Mouse (Mus musculus): ENCODE results near the gene Sstr3.
A peak's percentile ranks its signal among the peaks of the same experiment; 100 is the strongest.

Sstr3 gene

DNA sequence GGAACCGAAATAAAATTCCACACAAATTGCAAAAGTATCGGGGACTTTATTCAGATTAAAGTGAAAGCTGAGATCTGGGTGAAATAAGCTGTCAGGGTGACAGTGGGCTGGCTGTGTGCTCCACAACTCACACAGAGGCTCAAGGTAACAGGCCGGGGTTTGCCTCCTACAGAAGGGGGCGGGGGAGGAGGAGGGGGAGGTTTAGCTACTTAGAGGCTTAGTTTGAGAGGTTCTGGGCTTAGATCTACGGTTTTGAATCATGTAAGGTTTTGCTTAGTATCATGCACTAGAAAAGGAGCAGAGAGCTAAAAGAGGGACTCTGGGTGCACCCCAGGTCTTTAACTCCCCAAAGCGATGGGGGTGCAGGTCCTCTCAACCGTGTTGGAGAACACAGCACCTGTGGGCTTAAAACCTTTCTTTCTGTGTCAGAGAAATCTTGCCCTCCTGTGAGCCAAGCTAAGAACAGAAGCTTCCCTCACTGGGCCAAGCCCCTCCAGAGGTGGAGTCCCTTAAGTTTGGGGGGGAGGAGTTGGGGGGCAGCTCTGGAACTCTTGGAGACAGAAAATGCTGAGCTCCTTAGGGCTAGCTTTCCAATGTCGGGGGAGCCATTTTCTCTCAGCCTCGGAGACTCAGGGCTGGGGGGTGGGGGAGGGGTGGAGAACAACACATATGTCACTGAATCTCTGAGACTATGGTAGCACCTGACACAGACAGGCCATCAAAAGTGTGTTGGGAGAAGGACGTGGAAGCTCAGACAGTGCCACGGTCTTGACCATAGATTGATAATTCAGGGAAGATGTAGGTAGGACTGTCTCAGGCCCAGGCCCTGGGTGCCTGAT, 14.9 kb upstream of the Sstr3 start:
- no peak for DNase-seq

DNA sequence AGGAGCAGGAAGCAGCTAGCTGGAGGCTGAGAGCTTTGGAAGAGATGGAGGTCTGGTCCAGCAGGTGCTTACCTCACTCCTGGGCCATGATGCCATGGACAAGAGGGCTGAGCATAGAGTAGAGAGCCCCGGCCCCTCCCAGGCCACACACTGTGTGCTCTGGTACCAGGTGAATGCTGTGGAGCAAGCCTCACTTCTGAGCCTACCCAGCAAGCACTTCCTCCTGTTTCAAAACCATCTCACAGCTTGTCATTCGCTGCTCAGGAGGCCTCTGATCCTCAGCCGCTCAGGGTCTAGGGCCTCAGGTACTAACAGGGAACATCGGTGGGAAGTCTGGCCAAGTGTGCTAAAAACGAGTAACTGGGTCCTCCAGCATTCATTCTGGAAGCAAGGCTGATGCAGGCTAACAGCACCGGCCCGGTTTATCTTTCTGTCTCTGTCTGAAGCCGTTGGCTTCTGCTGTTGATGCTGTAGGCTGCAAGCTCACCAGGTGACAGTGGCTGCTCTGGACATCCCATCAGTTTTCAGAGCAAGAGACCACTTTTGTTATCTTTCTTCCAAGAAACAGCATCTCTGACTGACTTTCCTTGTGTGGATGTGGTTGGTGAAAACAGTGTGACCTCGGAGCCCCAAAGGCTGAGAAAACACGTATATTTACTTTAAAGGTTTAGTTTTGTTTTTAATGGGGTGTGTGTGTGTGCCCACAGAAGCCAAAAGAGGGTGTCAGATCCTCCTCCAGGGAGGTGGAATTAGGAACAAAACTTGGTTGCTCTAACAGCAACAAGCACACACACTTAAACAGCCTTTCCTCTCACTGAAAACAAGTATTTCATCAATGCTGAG, 13.4 kb upstream of the Sstr3 start:
- no peak for DNase-seq

DNA sequence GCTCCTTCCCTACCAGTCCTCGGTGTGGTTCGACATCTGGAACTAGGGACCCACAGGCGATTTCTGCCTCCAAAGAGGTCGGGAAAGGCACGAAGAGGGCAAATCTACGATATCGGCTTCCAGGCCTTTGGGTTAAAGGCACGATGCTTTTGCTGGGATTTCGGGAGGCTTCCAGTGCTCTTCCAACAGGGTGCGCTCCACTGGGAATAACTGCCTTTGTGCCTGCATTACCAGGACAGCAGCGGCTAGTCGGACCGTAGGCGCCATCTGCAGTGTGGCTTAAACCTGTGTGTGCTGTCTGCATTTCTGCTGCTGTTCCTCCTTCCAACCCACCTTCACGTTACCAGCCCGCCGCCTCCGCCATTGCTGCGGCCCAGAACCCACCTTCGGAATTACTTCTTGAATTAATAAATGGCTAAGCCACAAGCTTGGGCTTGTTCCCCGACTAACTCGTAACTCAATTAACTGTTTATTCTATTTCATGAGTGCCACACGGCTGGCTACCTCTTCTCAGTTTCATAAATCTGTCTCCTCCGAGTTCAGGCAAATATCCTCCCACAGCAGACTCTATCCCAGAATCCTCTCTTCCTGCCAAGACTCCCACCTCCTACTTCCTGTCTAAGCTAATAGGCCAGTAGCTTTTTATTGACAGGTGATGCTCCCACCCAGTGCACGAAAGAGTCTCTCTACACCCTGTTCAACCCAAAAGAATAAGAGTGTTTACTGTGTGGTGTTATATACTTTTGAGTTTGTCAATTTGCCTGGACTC, 10.2 kb upstream of the Sstr3 start:
- DNase-seq, result peak; percentile 24

GRCm38 (mm10) chr15:78549189-78549734, 4.8 kb upstream of the Sstr3 start:
- DNase-seq, result no peak

DNA sequence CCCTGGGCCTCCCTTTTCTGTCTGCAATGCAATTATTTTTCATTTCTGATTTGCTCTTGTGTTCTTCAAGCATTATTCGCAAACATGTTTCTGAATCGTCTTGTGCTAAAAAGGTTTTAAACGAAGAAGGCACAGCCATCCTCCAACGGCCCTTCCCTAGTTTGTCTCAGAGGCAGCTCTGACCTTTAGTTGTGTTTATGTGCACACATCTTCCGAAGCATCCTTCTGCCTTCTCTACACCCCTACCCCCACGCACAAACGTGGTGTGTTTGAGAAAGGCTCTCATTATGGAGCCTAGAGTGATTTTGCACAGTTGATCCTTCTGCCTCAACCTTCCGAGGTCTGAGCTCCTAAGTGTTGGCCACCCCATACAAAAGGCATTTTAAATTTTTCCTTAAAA, 4.2 kb upstream of the Sstr3 start:
- no peak for DNase-seq

GRCm38 (mm10) chr15:78548336-78548665, 3.8 kb upstream of the Sstr3 start:
- no peak for DNase-seq

- peak; percentile 74 for DNase-seq
Measured at GRCm38 (mm10) chr15:78547415-78548335, 3.2 kb upstream of the Sstr3 start.

GRCm38 (mm10) chr15:78546060-78546459, 1.6 kb upstream of the Sstr3 start:
- DNase-seq, result no peak

GRCm38 (mm10) chr15:78544041-78544440, 444 bp downstream of the Sstr3 start:
- no peak for DNase-seq

GRCm38 (mm10) chr15:78542767-78543303, 1.6 kb downstream of the Sstr3 start:
- no peak for DNase-seq

DNA sequence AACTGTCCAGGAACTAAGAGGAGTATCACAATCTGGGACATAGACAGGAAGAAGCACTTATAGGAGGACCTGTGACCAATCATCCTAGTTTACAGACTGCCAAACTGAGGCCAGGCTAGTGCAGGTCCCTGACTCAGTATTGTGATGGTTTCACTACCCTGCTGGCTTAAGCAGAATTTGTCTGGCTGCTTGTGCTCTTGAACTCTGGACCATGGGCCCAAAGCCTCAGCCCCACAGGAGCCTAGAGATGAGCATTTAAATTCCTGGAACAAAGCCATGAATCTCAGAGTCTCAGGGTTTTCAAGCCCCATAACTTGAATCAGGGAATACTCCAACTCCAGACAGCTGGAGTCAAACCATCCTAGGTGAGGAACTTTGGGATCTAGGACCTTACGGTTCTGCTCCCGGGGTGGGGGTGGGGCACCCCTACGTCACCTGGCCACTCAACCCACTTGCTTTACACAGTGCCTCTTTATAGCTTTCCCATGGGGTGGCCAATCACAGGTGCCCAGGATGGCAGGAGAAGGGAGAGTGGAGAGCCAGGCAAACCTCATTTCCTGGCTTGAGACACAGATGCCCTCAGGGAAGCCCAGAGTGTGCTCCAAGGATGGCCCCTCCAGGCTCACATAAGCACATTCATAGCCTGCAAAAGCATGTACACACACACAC, 2.3 kb downstream of the Sstr3 start:
- DNase-seq, result no peak

- no peak for DNase-seq
Measured at GRCm38 (mm10) chr15:78541606-78542005, 2.9 kb downstream of the Sstr3 start.

DNA sequence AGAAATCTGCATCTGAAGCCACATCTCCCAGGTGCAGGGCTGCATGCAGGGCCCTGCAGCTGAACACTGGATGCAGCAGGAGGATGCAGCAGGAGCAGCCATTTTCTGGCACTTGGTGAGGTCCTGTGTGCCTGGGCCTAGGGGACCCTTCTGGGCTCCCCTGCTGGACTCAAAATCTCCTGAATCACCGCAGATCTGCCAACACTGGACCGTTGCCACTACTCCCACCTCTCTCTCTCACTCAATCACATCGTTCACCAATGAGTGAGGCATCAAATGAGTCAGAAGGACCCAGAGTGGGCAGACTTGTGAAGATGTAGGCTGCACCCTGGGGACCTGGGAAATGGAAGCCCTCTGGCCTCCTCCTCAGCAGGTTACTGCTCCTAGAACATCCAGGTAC, 3.4 kb downstream of the Sstr3 start:
- no peak for DNase-seq

DNA sequence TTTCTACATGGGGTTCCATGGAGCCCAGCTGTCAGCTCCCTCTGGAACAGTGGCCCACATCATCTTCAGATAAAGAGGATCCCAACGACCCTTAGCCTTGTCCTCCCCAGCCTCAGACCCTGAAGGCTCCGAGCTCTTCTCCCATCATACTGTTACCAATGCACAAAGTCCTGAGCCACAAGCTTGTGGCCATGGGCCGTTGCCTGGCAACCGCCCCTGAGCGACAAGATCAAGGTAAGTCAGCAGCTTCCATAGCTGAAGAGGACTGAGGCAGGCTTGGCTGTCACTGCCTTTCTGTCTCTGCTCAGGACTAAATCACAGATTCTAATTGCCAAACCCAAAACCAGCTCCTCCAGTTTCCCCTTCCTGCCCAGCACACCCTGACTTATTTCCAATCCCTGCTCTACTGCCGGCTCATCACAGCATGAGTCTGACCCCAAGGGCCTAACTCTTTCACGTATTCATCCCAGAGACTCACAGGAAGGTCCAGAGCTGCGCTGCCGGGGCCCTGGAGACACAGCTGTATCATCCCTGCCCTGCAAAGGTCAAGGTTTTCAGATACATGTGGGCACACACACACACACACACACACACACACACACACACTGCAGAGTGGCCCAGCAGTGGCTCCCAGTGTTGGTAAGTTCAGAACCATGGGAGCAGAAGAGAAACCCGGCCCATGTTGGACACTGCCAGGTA, 8.6 kb downstream of the Sstr3 start:
- no peak for DNase-seq

DNA sequence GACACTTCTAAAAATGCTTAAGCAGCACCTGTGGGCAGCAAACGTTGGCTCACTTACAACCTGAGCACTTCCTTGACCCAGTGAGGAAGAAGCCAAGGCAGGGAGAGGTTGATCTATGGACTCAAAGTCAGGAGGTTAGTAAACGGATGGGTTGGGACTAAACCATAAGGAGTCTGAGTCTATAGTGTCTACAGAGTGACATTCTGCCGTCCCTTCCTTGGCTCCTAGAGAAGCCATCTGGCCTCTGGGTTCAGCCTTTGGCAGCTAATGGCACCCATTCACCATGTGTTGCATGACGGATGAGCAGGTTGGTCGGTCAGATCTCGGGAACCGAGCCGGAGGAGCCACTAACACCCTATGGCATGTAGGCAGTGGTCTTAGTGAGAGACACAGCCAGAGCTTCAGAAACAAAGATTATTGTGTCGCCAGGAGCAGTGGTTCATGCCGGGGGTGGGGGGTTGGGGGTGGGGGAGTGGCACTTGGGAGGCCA, 11.1 kb downstream of the Sstr3 start:
- no peak for DNase-seq

DNA sequence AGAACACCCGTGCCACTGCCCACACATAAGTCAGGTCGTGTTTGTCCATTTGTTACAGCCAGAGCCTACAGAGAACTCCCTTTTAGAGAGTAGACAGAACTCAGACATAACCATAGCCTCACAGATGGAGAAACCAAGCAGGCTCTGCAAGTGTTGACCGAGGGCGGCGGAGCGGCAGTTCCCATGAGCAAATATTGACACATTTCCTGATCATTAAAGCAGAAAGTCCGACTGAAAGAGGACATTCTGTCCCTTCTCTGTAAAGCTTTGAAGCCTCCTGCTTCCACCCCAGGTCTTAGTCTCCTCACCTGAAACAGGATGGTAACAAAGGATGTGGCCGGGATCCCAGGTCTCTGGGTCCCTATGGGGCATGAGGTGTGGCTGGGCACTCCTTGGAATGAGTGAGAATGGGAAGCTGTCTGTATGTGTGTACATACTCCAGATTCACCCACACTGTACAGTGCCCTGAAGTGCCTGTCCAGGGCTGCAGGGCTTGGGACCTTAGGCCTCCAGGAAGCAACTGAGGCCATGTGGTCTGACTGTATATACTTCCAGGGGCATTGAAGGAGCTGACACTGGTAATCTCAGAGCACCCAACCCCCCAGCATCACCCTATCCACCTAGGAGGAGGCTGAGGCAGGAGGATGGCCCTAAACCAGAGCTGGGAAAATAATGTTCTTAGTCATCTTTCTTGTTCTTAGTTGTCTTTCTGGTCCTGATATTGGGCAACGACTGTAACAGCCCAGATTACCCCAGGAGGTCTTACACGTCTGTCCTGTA, 11.7 kb downstream of the Sstr3 start:
- peak; percentile 43 for DNase-seq

DNA sequence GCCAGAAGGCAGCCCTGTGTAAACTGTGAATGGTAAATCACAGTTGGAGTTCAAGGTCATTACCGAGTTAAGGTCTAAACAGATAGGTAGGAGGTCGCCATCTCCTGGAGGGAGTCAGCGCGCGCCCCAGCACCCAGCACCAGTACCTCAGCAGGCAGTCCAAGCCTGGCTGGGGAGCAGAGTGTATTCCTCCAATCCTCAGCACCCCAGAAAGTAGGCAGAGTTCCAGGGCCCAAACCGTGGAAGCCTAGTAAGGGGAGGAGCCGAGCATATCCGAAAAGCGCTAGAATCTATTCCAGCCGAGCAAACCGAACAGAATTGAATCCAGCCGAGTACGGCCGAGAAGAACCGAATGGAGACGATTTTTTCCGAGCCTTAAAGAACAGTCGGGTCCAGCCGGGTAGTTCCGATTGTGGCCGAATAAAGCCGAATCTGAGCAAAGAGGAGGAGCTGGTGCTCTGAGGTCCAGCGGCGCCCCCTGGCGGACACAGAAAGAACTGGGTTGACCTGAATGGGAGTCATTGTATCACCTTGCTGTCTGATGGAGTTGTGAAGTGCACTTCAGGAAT, 12.5 kb downstream of the Sstr3 start:
- peak; percentile 98 for DNase-seq

GRCm38 (mm10) chr15:78531451-78531720, 13.1 kb downstream of the Sstr3 start:
- DNase-seq, result peak; percentile 27
